Comparison of ENCODE assay signal across 8 mouse cellular contexts in the genomic region with DNA sequence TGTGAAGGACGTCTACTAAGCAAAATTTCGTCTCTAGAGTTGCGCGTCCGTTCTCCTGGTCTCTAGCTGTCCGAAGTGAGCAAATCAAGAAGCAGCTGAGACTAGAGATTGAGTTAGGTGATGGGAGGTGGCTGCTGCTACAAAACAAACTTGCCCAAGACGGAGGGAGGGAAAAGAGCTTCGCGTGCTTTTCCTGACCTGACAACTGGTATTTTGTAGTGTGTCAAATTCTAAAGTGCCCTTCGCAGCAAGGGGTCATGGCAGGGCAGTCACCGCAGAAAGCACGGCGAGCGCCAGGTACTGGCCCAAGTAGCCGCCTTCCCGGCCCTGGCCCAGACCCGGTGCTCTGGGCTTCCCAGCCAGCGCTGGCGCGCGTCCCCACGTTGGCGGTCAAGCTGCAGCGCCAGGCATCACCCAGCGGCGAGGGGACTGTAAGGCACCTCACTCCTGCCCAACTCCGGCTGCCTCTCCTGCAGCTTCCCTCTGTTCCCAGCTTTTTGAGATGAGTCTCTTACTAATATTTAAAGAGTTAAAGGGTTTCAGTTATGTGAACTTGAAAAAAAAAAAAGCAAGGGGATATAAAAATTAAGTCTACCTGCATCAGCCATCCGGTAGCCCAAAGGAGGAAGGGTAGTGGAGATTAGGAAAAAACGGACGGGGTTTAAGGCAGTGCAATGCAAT.
A peak's percentile ranks its signal among the peaks of the same experiment; 100 is the strongest.
DNase-seq lines count a peak whose midpoint lies in the region; ATAC-seq and TF ChIP-seq lines count a peak whose summit lies in the region.

No protein-coding gene starts in this region.

- H3K36me3 ChIP-seq in E14TG2a.4 (ENCODE audit: insufficient read depth, low read length) = peaks cover 28% of the 10 kb centered on the region
- H3K36me3 ChIP-seq in forebrain, embryonic 14.5 days (ENCODE audit: control insufficient read depth, insufficient read depth, low read length) = peaks cover 6% of the 10 kb centered on the region; the same call in 1 of the 2 replicates
- H3K36me3 ChIP-seq in lung, embryonic 14.5 days (ENCODE audit: insufficient read depth) = peaks cover 11% of the 10 kb centered on the region; the same call in 1 of the 2 replicates

- no peaks in the 10 kb centered on the region for H3K9me3 ChIP-seq in E14TG2a.4 (ENCODE audit: low read length)
- H3K9me3 ChIP-seq in forebrain, embryonic 14.5 days (replicated peaks; ENCODE audit: control insufficient read depth, low read length) = no peaks in the 10 kb centered on the region
- no peaks in the 10 kb centered on the region for H3K9me3 ChIP-seq in lung, embryonic 14.5 days (ENCODE audit: low read depth, low read length)

- peak; percentile 15; the same call in 1 of the 2 replicates for ATAC-seq in forebrain, embryonic 14.5 days
- peak; percentile 35; the same call in 1 of the 2 replicates for ATAC-seq in lung, embryonic 14.5 days (ENCODE audit: insufficient read depth)

- H3K4me2 ChIP-seq in forebrain, embryonic 14.5 days (ENCODE audit: low read length) = peak overlapping the region; percentile 95
- H3K4me2 ChIP-seq in lung, embryonic 14.5 days = peak overlapping the region; percentile 83

- peak overlapping the region; percentile 91 for H3K4me3 ChIP-seq in E14TG2a.4 (replicated peaks; ENCODE audit: low read length)
- peak overlapping the region; percentile 70 for H3K4me3 ChIP-seq in forebrain, embryonic 14.5 days (ENCODE audit: low read depth, low read length)
- peak overlapping the region; percentile 68 for H3K4me3 ChIP-seq in lung, embryonic 14.5 days (ENCODE audit: low read depth, low read length)
- peak overlapping the region; percentile 40 for H3K4me3 ChIP-seq in olfactory bulb, adult 2 months (ENCODE audit: insufficient read depth, low read depth, low read length)

- peaks cover 67% of the 10 kb centered on the region for H3K4me1 ChIP-seq in E14TG2a.4 (replicated peaks; ENCODE audit: low read depth, low read length)
- H3K4me1 ChIP-seq in forebrain, embryonic 14.5 days (ENCODE audit: control insufficient read depth, insufficient read depth, low read length) = peaks cover 8% of the 10 kb centered on the region
- H3K4me1 ChIP-seq in lung, embryonic 14.5 days (ENCODE audit: insufficient read depth) = no peaks in the 10 kb centered on the region
- H3K4me1 ChIP-seq in olfactory bulb, adult 2 months (ENCODE audit: control insufficient read depth, insufficient read depth, low read length) = peaks cover 13% of the 10 kb centered on the region

- no peaks in the 10 kb centered on the region for H3K27me3 ChIP-seq in E14TG2a.4 (ENCODE audit: insufficient read depth, low read length)
- H3K27me3 ChIP-seq in forebrain, embryonic 14.5 days (replicated peaks; ENCODE audit: control insufficient read depth, insufficient read depth, low read length) = peaks cover 14% of the 10 kb centered on the region
- no peaks in the 10 kb centered on the region for H3K27me3 ChIP-seq in lung, embryonic 14.5 days (ENCODE audit: insufficient read depth, low read length)

- no peak overlapping the region for H3K27ac ChIP-seq in forebrain, embryonic 14.5 days (ENCODE audit: low read depth, low read length)
- H3K27ac ChIP-seq in lung, embryonic 14.5 days (ENCODE audit: low read depth) = peak overlapping the region; percentile 43; the same call in 1 of the 2 replicates
- no peak overlapping the region for H3K27ac ChIP-seq in olfactory bulb, adult 2 months (ENCODE audit: insufficient read depth, low read depth, low read length)

- H3K9ac ChIP-seq in forebrain, embryonic 14.5 days (ENCODE audit: low read length) = no peak overlapping the region; the same call in 1 of the 2 replicates
- peak overlapping the region; percentile 21; the same call in 1 of the 2 replicates for H3K9ac ChIP-seq in lung, embryonic 14.5 days

- no peak for TF ChIP-seq CTCF in E14TG2a.4 (conservative IDR thresholded peaks at IDR 0.05; ENCODE audit: low read length)
- TF ChIP-seq CTCF in lung, embryonic 14.5 days (IDR thresholded peaks at IDR 0.05; ENCODE audit: low read depth) = peak; percentile 75
- peak; percentile 28; the same call in 1 of the 2 replicates for TF ChIP-seq CTCF in olfactory bulb, adult 2 months (IDR thresholded peaks at IDR 0.05; ENCODE audit: insufficient read depth, low read depth, low read length)

- WGBS in forebrain, embryonic 14.5 days = under 1% methylated on average over 30 of the region's 30 CpGs
- WGBS in large intestine, adult 2 months = 2% methylated on average over 30 of the region's 30 CpGs
- WGBS in lung, embryonic 14.5 days = 1% methylated on average over 30 of the region's 30 CpGs
- WGBS in olfactory bulb, adult 2 months = 3% methylated on average over 30 of the region's 30 CpGs

- no peak for TF ChIP-seq POLR2A in olfactory bulb, adult 2 months (IDR thresholded peaks at IDR 0.05; ENCODE audit: insufficient read depth, low read depth, low read length)

- intact Hi-C loops in heart, postnatal 10 days (cut with DNase I) = loop anchor here (1.0 to 5.0 kb wide), 7 partner anchors 40 to 446 kb away; no protein-coding TSS in a partner anchor

- DNase-seq in c-Kit-positive CD71-negative TER-119-negative erythroid progenitor cells, embryonic 14.5 days (ENCODE audit: low read depth) = peak; percentile 31
- DNase-seq in forebrain, embryonic 14.5 days (ENCODE audit: low spot score) = peak; percentile 80
- DNase-seq in heart, postnatal 10 days = peak; percentile 88 to 89
- peak; percentile 42 for DNase-seq in large intestine, adult 2 months (ENCODE audit: low read depth, low spot score)
- peak; percentile 87 for DNase-seq in lung, embryonic 14.5 days
- DNase-seq in thymus, postnatal 0 days (ENCODE audit: low spot score) = peak; percentile 58

Comparison
In these comparisons a context has a peak if more than half of its experiments do, and no peak if none do; other contexts are left out.
1. H3K4me3 ChIP-seq: peak in every context shown above with its lines; median percentile 91 in E14TG2a.4; 70 in forebrain, embryonic 14.5 days; 68 in lung, embryonic 14.5 days; 40 in olfactory bulb, adult 2 months.
2. DNase-seq: peak in every context shown above with its lines; median percentile 88 in heart, postnatal 10 days; 87 in lung, embryonic 14.5 days; 80 in forebrain, embryonic 14.5 days; 58 in thymus, postnatal 0 days; 42 in large intestine, adult 2 months; 31 in c-Kit-positive CD71-negative TER-119-negative erythroid progenitor cells, embryonic 14.5 days.